Mouse (Mus musculus): ENCODE measurements at regions not wholly inside any gene's neighbourhood (a gene's known extent, or its start where the extent isn't known, plus 50 kb on each side); places are given as distances from the start of the nearest gene placed in this dataset.

GRCm38 (mm10) chr8:127915591-127916028 is 442.8 kb upstream of the Nrp1 start:
- TF ChIP-seq CTCF (IDR thresholded peaks at IDR 0.05; ENCODE audit: extremely low read depth, insufficient read depth, insufficient read length, insufficient replicate concordance), result no peak
- TF ChIP-seq POLR2A (IDR thresholded peaks at IDR 0.05; ENCODE audit: low read depth, low read length), result no peak
